Mouse (Mus musculus): Measurements from ENCODE around the gene Cstf1.

Cstf1 gene

DNA sequence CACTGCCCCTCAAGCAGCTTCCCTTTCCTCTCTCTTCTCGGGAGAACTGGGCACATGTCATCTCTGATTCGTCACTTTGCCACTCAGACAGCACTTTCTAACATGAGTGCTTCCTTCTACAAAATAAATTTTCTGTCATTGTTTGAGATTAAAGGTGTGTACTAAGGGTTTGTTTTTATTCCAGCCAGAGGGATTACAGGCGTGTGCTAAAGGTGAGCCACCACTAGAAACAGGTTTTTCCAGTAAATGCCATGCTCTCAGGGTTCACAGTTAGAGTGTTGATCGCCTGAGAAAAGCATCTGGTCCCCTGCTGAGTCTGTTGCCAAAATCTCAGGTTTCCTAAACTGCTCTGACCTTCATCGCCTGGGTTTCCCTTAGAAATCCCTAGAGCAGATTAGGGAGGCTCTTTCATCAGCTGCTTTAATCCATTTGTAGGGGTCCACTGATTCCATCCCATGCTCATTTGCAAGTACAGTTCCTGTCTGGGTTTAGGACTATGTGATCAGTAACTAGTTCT is 6.6 kb downstream of the Cstf1 start:
- no peak for DNase-seq

- DNase-seq: peak; percentile 89
Observed at GRCm38 (mm10) chr2:172378332-172378731, 7.9 kb downstream of the Cstf1 start.

DNA sequence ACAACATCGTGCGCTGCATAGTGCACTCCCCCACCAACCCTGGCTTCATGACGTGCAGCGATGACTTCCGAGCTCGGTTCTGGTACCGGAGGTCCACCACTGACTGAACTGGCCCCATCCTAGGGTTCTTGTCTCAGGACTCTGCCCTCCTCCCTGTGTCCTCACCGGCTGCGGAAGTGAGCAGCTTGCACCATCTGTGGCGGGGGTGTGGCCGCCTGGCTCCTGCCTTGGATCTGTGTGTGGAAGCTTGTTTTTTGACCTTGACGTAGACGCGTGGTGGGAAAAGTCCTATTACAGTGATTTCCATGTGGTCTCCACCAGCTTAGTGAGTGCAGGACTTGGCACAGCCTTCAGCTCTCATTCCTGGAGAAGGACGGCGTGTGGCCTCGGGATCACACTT is 10.0 kb downstream of the Cstf1 start:
- DNase-seq: no peak

DNA sequence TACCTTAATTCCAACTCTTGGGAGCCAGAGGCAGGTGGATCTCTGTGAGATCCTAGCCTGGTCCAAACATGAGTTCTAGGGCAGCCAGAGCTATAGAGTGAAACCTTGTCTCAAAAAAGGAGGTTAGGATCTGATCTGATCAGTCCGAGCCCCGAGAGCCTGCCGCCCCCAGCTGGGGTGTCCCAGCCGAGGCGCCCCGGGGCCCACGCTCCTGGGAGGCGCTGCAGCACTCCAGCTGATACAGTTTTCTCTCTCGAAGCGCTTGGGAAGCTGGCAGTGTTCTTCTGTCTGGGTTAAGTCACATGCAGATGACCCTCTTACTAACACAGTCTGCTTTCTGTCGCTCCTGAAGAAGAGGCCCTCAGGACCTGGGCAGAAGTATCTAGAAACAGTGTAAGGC is 10.9 kb downstream of the Cstf1 start:
- DNase-seq: peak; percentile 72

- DNase-seq: peak; percentile 68
Observed at GRCm38 (mm10) chr2:172381898-172382297, 11.4 kb downstream of the Cstf1 start.

DNA sequence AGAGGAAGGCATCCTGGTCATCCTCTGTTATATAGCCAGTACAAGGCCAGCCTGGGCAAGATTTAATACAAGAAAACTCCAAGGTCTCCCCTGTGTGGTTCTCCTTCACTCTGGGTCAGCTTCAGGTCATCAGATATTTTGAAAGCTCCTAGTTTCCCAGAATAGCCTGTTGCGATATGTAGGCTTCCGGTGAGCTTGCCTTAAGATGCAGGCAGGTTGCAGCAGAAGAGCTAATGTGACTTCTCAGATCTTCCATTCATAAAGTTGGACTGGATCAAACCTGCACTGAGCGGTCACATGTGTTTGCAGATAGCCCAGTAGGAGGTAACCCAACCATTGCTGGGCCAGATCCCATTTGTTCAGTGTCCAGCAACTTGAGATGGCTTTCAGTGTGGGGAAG is 14.2 kb downstream of the Cstf1 start:
- no peak for DNase-seq

DNA sequence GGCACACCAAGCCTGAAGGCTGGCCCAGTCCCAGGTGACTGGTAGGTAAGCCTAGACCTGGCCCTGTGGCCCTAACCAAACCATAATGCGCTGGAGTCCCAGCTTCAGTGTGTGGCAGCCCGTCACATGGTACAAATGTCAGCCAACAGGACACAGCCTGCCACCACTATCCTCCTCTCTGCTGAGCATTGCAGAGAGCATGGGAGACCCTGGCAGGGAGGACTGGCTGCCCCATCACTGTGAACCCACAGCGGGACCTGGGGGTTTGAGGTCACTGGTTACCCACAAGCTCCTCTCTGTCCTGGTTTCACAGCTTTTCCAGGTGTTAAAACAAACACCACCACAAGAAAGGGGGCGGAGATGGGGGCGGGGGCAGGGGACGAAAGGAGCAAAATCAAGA is 19.9 kb downstream of the Cstf1 start:
- DNase-seq: peak; percentile 58

DNA sequence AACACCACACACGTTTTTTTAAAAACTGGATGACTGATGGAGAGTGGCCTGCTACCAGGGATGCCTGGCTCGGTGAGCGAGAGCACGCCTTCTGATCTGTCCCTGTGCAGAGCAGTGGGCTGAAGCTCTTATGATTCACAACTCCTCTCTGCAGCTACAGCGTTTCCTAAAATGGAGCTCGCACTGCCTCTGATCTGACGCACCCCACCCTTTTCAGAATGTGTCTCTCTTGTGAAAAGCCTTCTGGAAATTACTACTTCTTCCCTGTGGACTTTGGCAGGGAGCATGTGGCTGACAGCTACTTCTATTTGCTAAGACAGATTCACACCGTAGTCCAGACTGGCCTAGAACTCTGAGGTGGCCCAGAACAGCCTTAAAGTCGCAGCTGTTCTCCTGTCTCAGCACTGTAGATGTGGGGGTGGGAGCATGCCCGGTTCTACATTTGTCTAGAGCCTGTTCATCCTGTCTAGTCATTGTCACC is 21.6 kb downstream of the Cstf1 start:
- DNase-seq: peak; percentile 56

DNA sequence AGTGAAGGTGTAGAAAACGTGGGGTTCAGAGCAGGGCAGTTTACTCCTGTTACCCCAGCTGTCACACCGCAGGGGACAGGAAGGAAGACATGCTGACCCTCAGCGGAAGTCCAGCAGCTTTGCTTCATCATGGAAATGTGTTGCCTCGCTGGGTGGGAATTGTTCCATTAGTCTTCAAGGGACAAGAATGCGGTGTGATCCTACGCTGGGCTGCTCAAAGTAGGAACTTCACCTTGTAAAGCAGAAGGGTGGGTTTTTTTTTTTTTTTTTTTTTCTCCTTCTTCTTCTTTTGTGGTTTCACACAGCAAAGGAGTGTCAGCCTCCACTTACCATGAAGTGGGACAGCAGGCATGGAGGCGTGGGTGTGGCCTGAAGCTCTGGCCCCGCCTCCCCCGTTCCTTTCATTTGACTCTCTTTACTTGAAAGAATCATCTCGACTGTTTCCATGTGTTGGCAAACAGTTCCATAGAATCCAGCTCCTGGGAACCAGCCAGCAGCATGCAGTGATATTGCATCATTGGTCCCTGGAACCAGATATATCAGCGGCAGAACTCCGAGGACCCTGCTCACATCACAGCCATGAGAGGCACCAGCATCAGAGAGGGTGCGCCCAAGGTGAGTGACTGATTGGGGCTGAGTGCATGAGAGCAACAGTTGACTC is 23.0 kb downstream of the Cstf1 start, which contains the start of gene Cass4:
Gene Cass4, plus strand, starts transcription at position 404 of the 661 bp plus-strand sequence.
- peak; percentile 79 for DNase-seq

DNA sequence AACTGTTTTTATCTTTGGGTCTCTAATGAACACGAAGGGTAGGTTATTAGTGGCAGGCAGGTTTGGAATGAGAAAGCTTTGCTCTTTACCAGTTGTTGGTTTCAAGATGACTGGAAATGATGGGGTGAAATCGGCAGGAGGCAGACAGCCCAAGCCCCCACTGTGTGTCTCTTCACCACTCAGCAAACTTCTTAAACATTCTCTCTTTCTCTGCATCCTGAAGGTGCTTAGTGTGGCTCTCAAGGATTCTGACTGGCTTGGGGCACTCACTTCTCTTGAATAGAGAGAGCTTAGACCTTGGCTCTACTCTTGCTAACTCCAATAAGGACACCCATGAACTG is 23.5 kb downstream of the Cstf1 start:
- DNase-seq: no peak

DNA sequence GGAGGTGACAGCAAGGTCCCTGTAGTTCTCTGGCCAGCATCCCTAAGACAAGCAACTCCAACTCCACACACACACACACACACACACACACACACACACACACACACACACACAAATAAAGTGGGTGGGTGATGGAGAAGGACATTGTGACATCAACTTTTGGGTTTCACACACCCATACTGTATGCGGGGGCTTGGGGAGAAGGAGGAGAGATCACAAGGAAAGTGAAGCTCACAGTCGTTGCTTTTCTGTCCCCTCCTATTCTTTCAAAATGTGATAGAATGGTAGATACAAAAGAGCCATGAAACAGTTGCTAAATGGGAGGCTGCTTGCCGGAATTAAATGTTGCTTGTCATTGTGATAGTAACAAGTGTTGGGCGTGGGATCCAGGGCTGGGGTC is 24.2 kb downstream of the Cstf1 start:
- no peak for DNase-seq

GRCm38 (mm10) chr2:172395961-172396360 is 25.5 kb downstream of the Cstf1 start:
- no peak for DNase-seq

- peak; percentile 57 for DNase-seq
Observed at GRCm38 (mm10) chr2:172399901-172400300, 29.4 kb downstream of the Cstf1 start.

- peak; percentile 55 for DNase-seq
Observed at GRCm38 (mm10) chr2:172401116-172401825, 30.8 kb downstream of the Cstf1 start.

GRCm38 (mm10) chr2:172404239-172404638 is 33.8 kb downstream of the Cstf1 start:
- DNase-seq: no peak

GRCm38 (mm10) chr2:172405011-172405410 is 34.5 kb downstream of the Cstf1 start:
- DNase-seq: no peak

- DNase-seq: no peak
Observed at GRCm38 (mm10) chr2:172406173-172406572, 35.7 kb downstream of the Cstf1 start.

DNA sequence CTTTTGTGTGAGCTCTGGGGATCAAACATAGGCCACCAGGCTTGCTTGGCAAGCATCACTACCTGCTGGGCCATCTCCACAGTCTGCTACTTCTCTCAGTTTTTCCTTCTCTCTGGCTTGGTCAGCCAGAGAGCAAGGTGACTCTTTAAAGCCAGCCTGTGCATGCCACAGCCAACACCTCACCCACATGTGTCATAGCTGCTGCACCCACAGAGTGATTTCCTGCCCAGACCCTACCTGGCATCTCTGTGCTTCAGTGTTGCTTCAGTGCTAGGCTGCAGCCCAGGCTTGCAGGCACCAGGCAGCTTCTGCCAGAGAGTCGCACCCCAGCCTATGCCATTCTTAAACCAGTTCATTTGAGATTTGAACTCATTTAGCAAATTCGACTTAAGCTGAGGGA is 37.0 kb downstream of the Cstf1 start:
- DNase-seq: no peak

DNA sequence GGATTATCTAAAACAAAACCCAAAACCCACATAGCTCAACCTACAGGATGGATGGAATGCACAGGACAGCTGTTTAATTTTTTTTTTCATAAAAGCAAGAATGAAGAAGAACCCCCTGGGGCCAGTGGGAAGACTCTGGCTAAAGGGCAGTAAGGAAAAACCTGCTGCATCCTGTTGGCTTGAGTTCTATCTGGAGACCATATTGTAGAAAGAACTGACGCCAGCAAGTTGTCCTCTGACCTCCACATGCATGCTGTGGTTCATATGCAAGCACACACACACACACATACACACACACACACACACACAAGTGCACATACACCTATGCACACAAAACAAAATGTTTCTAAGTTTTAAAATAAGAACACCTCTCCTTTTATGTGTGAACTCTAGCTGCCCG is 40.2 kb downstream of the Cstf1 start:
- DNase-seq: no peak

- no peak for DNase-seq
Observed at GRCm38 (mm10) chr2:172411091-172411490, 40.6 kb downstream of the Cstf1 start.

GRCm38 (mm10) chr2:172412454-172412853 is 42.0 kb downstream of the Cstf1 start:
- DNase-seq: no peak

DNA sequence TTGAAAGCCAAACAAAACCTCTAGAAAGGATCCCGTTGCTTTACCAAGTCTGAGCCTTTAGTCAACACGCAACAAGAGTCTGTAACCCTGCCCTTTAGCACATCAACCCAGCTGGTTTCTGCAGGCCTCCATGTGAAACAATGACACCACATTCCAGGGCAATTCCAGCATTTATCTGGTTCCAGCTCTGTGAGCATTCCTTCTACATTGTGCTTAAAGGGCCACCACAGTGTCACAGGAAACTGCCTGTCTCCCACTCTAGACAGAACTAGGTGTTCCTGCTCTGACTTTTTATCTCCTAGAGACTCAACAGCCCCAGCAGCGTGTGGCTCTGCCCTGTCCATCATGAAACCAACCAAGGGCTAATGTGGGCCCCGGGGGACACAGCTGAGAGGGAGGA is 42.8 kb downstream of the Cstf1 start:
- DNase-seq: no peak

- no peak for DNase-seq
Observed at GRCm38 (mm10) chr2:172413894-172414293, 43.4 kb downstream of the Cstf1 start.

GRCm38 (mm10) chr2:172416218-172416617 is 45.7 kb downstream of the Cstf1 start:
- no peak for DNase-seq

Data from thymus, postnatal 4 days (tissue).